Mouse (Mus musculus): ENCODE measurements around the gene Tmem30a.
A peak's percentile ranks its signal among the peaks of the same experiment; 100 is the strongest.

The Tmem30a gene

GRCm38 (mm10) chr9:79795076-79795475 is 1.8 kb upstream of the Tmem30a start:
- no peak for DNase-seq (ENCODE audit: low spot score)

- peak; percentile 48 for DNase-seq (ENCODE audit: low spot score)
Observed at GRCm38 (mm10) chr9:79785794-79786085, 7.6 kb downstream of the Tmem30a start.

- no peak for DNase-seq (ENCODE audit: low spot score)
Observed at GRCm38 (mm10) chr9:79784934-79785793, 8.1 kb downstream of the Tmem30a start.

- DNase-seq (ENCODE audit: low spot score), result no peak
Observed at GRCm38 (mm10) chr9:79784439-79784838, 8.9 kb downstream of the Tmem30a start.

GRCm38 (mm10) chr9:79779354-79779753 is 14.0 kb downstream of the Tmem30a start:
- DNase-seq (ENCODE audit: low spot score), result no peak

- DNase-seq (ENCODE audit: low spot score), result no peak
Observed at GRCm38 (mm10) chr9:79766991-79767545, 26.2 kb downstream of the Tmem30a start.

GRCm38 (mm10) chr9:79765329-79765728 is 28.0 kb downstream of the Tmem30a start:
- DNase-seq (ENCODE audit: low spot score), result no peak

GRCm38 (mm10) chr9:79762519-79762918 is 30.8 kb downstream of the Tmem30a start:
- DNase-seq (ENCODE audit: low spot score), result no peak

GRCm38 (mm10) chr9:79760076-79760475 is 33.2 kb downstream of the Tmem30a start:
- DNase-seq (ENCODE audit: low spot score), result no peak

GRCm38 (mm10) chr9:79759385-79760005 is 33.8 kb downstream of the Tmem30a start, which contains the start of gene Cox7a2:
Cox7a2 (minus strand) TSS chr9:79759878.
- DNase-seq (ENCODE audit: low spot score), result peak; percentile 87

- DNase-seq (ENCODE audit: low spot score), result no peak
Observed at GRCm38 (mm10) chr9:79755311-79755710, 38.0 kb downstream of the Tmem30a start.

GRCm38 (mm10) chr9:79751846-79752245 is 41.5 kb downstream of the Tmem30a start:
- no peak for DNase-seq (ENCODE audit: low spot score)

GRCm38 (mm10) chr9:79750709-79751108 is 42.6 kb downstream of the Tmem30a start:
- DNase-seq (ENCODE audit: low spot score), result no peak

GRCm38 (mm10) chr9:79745036-79745435 is 48.3 kb downstream of the Tmem30a start:
- no peak for DNase-seq (ENCODE audit: low spot score)

GRCm38 (mm10) chr9:79735608-79736007 is 57.7 kb downstream of the Tmem30a start:
- DNase-seq (ENCODE audit: low spot score), result no peak

- DNase-seq (ENCODE audit: low spot score), result no peak
Observed at GRCm38 (mm10) chr9:79730301-79730700, 63.0 kb downstream of the Tmem30a start.

GRCm38 (mm10) chr9:79723090-79723489 is 70.2 kb downstream of the Tmem30a start:
- peak; percentile 57 for DNase-seq (ENCODE audit: low spot score)

GRCm38 (mm10) chr9:79721056-79721455 is 72.3 kb downstream of the Tmem30a start:
- peak; percentile 22 for DNase-seq (ENCODE audit: low spot score)

- DNase-seq (ENCODE audit: low spot score), result no peak
Observed at GRCm38 (mm10) chr9:79720143-79720542, 73.2 kb downstream of the Tmem30a start.

- no peak for DNase-seq (ENCODE audit: low spot score)
Observed at GRCm38 (mm10) chr9:79719451-79719850, 73.9 kb downstream of the Tmem30a start.
